Mouse (Mus musculus): Measurements from ENCODE around the gene Adarb2.
A peak's percentile ranks its signal among the peaks of the same experiment; 100 is the strongest.

The Adarb2 gene

GRCm38 (mm10) chr13:8680470-8681129 lies 477.9 kb downstream of the Adarb2 start:
- DNase-seq (ENCODE audit: low spot score in 2 of 2): no peak

- no peak for DNase-seq (ENCODE audit: low spot score in 2 of 2)
Observed at GRCm38 (mm10) chr13:8691448-8691847, 488.8 kb downstream of the Adarb2 start.

- no peak for DNase-seq (ENCODE audit: low spot score in 2 of 2)
Observed at GRCm38 (mm10) chr13:8692787-8693186, 490.1 kb downstream of the Adarb2 start.

GRCm38 (mm10) chr13:8698451-8698850 lies 495.8 kb downstream of the Adarb2 start:
- DNase-seq (ENCODE audit: low spot score in 2 of 2): no peak

- no peak for DNase-seq (ENCODE audit: low spot score in 2 of 2)
Observed at GRCm38 (mm10) chr13:8699831-8700230, 497.2 kb downstream of the Adarb2 start.

GRCm38 (mm10) chr13:8700981-8701380 lies 498.3 kb downstream of the Adarb2 start:
- DNase-seq (ENCODE audit: low spot score in 2 of 2): no peak

GRCm38 (mm10) chr13:8705296-8705695 lies 502.6 kb downstream of the Adarb2 start:
- no peak for DNase-seq (ENCODE audit: low spot score in 2 of 2)

- no peak for DNase-seq (ENCODE audit: low spot score in 2 of 2)
Observed at GRCm38 (mm10) chr13:8713377-8713776, 510.7 kb downstream of the Adarb2 start.

GRCm38 (mm10) chr13:8729972-8730645 lies 527.4 kb downstream of the Adarb2 start:
- no peak for DNase-seq (ENCODE audit: low spot score in 2 of 2)

GRCm38 (mm10) chr13:8737139-8737865 lies 534.6 kb downstream of the Adarb2 start:
- DNase-seq (ENCODE audit: low spot score in 2 of 2): no peak

GRCm38 (mm10) chr13:8742792-8743191 lies 540.1 kb downstream of the Adarb2 start:
- DNase-seq (ENCODE audit: low spot score in 2 of 2): no peak

- no peak for DNase-seq (ENCODE audit: low spot score in 2 of 2)
Observed at GRCm38 (mm10) chr13:8744565-8744964, 541.9 kb downstream of the Adarb2 start.

GRCm38 (mm10) chr13:8745596-8745995 lies 542.9 kb downstream of the Adarb2 start:
- DNase-seq (ENCODE audit: low spot score in 2 of 2): no peak

GRCm38 (mm10) chr13:8749451-8749850 lies 546.8 kb downstream of the Adarb2 start:
- DNase-seq (ENCODE audit: low spot score in 2 of 2): no peak

- DNase-seq (ENCODE audit: low spot score in 2 of 2): no peak
Observed at GRCm38 (mm10) chr13:8760940-8761339, 558.3 kb downstream of the Adarb2 start.

- DNase-seq (ENCODE audit: low spot score in 2 of 2): no peak
Observed at GRCm38 (mm10) chr13:8769654-8770227, 567.1 kb downstream of the Adarb2 start.

GRCm38 (mm10) chr13:8770616-8771015 lies 568.0 kb downstream of the Adarb2 start:
- DNase-seq (ENCODE audit: low spot score in 2 of 2): no peak

GRCm38 (mm10) chr13:8780441-8780840 lies 577.8 kb downstream of the Adarb2 start:
- DNase-seq (ENCODE audit: low spot score in 2 of 2): peak in 1 of 2 experiments; percentile 35

GRCm38 (mm10) chr13:8782636-8783035 lies 580.0 kb downstream of the Adarb2 start:
- no peak for DNase-seq (ENCODE audit: low spot score in 2 of 2)

- DNase-seq (ENCODE audit: low spot score in 2 of 2): no peak
Observed at GRCm38 (mm10) chr13:8783686-8784307, 581.1 kb downstream of the Adarb2 start.

- no peak for DNase-seq (ENCODE audit: low spot score in 2 of 2)
Observed at GRCm38 (mm10) chr13:8784308-8785061, 581.8 kb downstream of the Adarb2 start.
